Mouse (Mus musculus): ENCODE data around the gene Pus1. TPM values are rescaled to one million over a fixed set of nuclear protein-coding genes. Genes with fewer than 3 reads are reported as not detected.

The Pus1 gene
- total RNA-seq, 1 experiment from 2014 or later, result 51.6 TPM

Other genes with a start within 250 kb of the Pus1 start
- gene Galnt9, start 236.3 kb downstream of the Pus1 start, total RNA-seq (2021), result 0.09 and 0.33 TPM in 2 replicates
- gene Noc4l, start 127.2 kb downstream of the Pus1 start, total RNA-seq (2021), result 17.6 and 28.2 TPM in 2 replicates
- gene Ddx51, start 127.2 kb downstream of the Pus1 start, total RNA-seq (2021), result 15.5 and 19.6 TPM in 2 replicates
- gene Ep400, start 9.9 kb downstream of the Pus1 start, total RNA-seq (2021), result 64.8 and 96.4 TPM in 2 replicates
- gene Ulk1, start 29.4 kb upstream of the Pus1 start, total RNA-seq (2021), result 61.5 and 61.8 TPM in 2 replicates
- 16.9 and 17.8 TPM in 2 replicates for gene Hscb, start 59.1 kb upstream of the Pus1 start, total RNA-seq (2021)
- 4.1 and 7.6 TPM in 2 replicates for gene Chek2, start 59.3 kb upstream of the Pus1 start, total RNA-seq (2021)
- gene Ttc28, start 99.1 kb upstream of the Pus1 start, total RNA-seq (2021), result 19.6 and 22.9 TPM in 2 replicates